Comparison of ENCODE assay signal across 11 mouse cellular contexts in genomic region chr12:84278901-84279300, GRCm38 (mm10). TPM values are rescaled to one million over a fixed set of nuclear protein-coding genes. Genes with fewer than 3 reads are reported as not detected.
DNase-seq lines count a peak whose midpoint lies in the region; ATAC-seq lines count a peak whose summit lies in the region.
"Had no signal": no experiment of that assay in that cellular context is flagged by ENCODE, and none has a peak within 500 bp of the region (broad histone marks: within the 10 kb centered on the region; RNA-seq: fewer than 3 reads in every experiment).

No protein-coding gene starts in this region.

- DNase-seq in cerebellum, postnatal 14 days, result peak; percentile 36 to 45
- no peak for DNase-seq in cerebellum, adult 11-12 months
- DNase-seq in layer of hippocampus, adult 11-12 months (ENCODE audit: low spot score), result peak; percentile 18
- no peak for DNase-seq in layer of hippocampus, adult 9-10 months (ENCODE audit: low spot score)
- peak; percentile 65 for DNase-seq in adipocyte (ENCODE audit: low spot score)
- DNase-seq in kidney, postnatal 10 days, result peak; percentile 15
- DNase-seq in thymus, adult 18-20 months, result no peak

- H3K4me1 ChIP-seq in hindbrain, embryonic 12.5 days, result no peaks in the 10 kb centered on the region
- H3K4me1 ChIP-seq: limb, embryonic 10.5 days had no signal

- no peak overlapping the region for H3K27ac ChIP-seq in hindbrain, embryonic 12.5 days
- H3K27ac ChIP-seq: limb, embryonic 10.5 days; midbrain, embryonic 13.5 days had no signal

- 86% methylated on average over 7 of the region's 7 CpGs for WGBS in hindbrain, embryonic 12.5 days

- H3K9ac ChIP-seq in hindbrain, embryonic 12.5 days, result no peak overlapping the region
- H3K9ac ChIP-seq: midbrain, embryonic 13.5 days had no signal

- no peak overlapping the region for H3K4me3 ChIP-seq in hindbrain, embryonic 12.5 days
- H3K4me3 ChIP-seq: limb, embryonic 10.5 days; midbrain, embryonic 13.5 days had no signal

- ATAC-seq in hindbrain, embryonic 12.5 days (ENCODE audit: low FRiP score), result no peak
- ATAC-seq: midbrain, embryonic 13.5 days had no signal

- no peaks in the 10 kb centered on the region for H3K36me3 ChIP-seq in hindbrain, embryonic 12.5 days
- H3K36me3 ChIP-seq: limb, embryonic 10.5 days; midbrain, embryonic 13.5 days had no signal

- no peak overlapping the region for H3K4me2 ChIP-seq in hindbrain, embryonic 12.5 days (replicated peaks)
- H3K4me2 ChIP-seq: heart, embryonic 11.5 days; midbrain, embryonic 13.5 days had no signal

- no peaks in the 10 kb centered on the region for H3K9me3 ChIP-seq in hindbrain, embryonic 12.5 days (replicated peaks)
- H3K9me3 ChIP-seq: limb, embryonic 10.5 days; midbrain, embryonic 13.5 days had no signal

- H3K27me3 ChIP-seq in hindbrain, embryonic 12.5 days, result no peaks in the 10 kb centered on the region
- H3K27me3 ChIP-seq: midbrain, embryonic 13.5 days had no signal

RNA-seq across cellular contexts. Expression of gene Ptgr2, which starts 6.1 kb away (rescaled TPM):
- polyA plus RNA-seq in hindbrain, embryonic 12.5 days (2016; fragmentation: Nextera tagmentation; extraction: Ambion mirVana), result 16.0 and 17.4 TPM in 2 replicates

RNA-seq across cellular contexts. Expression of gene Zfp410, which starts 37.8 kb away (rescaled TPM):
- polyA plus RNA-seq in hindbrain, embryonic 12.5 days (2016; fragmentation: Nextera tagmentation; extraction: Ambion mirVana), result 99.3 and 101 TPM in 2 replicates

Comparison
In these comparisons a context has a peak if more than half of its experiments do, and no peak if none do; other contexts are left out.
1. DNase-seq: peak in cerebellum, postnatal 14 days (2 of 2), layer of hippocampus, adult 11-12 months (single experiment), adipocyte (single experiment) and kidney, postnatal 10 days (single experiment); none in cerebellum, adult 11-12 months (single experiment), layer of hippocampus, adult 9-10 months (single experiment) and thymus, adult 18-20 months (0 of 2).